Mouse (Mus musculus) heart, postnatal 0 days (tissue): ENCODE measurements around the gene Gm20538. TPM values are rescaled to one million over a fixed set of nuclear protein-coding genes. Genes with fewer than 3 reads are reported as not detected.
A peak's percentile ranks its signal among the peaks of the same experiment; 100 is the strongest.

Experiments used
- ATAC-seq: fragments of 200-750 bp; cut with Nextera tagmentation; 2 replicates; pipeline ENCODE4 v1.8.0; 2017; ENCODE audit warnings: low read depth, moderate number of reproducible peaks, moderate library complexity; ENCODE audit not compliant: insufficient read depth
- DNase-seq: peaks from one replicate; pipeline ENCODE4 v3.0.0-alpha.2; 2016; ENCODE audit warnings: low spot score
- H3K27ac ChIP-seq: fragments of 300-500 bp; sonication (generic); 2 replicates; pipeline ENCODE4 v1.5.1; 2014; ENCODE audit warnings: low read depth, mild to moderate bottlenecking
- H3K27me3 ChIP-seq: fragments of 300-500 bp; sonication (generic); 2 replicates; pipeline ENCODE4 v1.6.1; 2014; ENCODE audit warnings: low read length, mixed read lengths; ENCODE audit not compliant: control insufficient read depth, insufficient read depth
- H3K36me3 ChIP-seq: fragments of 300-500 bp; sonication (generic); replicated peaks from 2 replicates; pipeline ENCODE4 v1.6.1; 2014; ENCODE audit warnings: low read length, mixed read lengths; ENCODE audit not compliant: control insufficient read depth, insufficient read depth
- H3K4me1 ChIP-seq: fragments of 300-500 bp; sonication (generic); 2 replicates; pipeline ENCODE4 v1.6.1; 2014; ENCODE audit warnings: antibody characterized with exemption; ENCODE audit not compliant: control insufficient read depth, insufficient read depth
- H3K4me2 ChIP-seq: fragments of 300-500 bp; sonication (generic); 2 replicates; pipeline ENCODE4 v1.6.1; 2014; ENCODE audit warnings: low read depth, mild to moderate bottlenecking, low read length, moderate library complexity
- H3K4me3 ChIP-seq: fragments of 300-500 bp; sonication (generic); 2 replicates; pipeline ENCODE4 v1.5.1; 2014; ENCODE audit warnings: low read depth, low read length
- H3K9ac ChIP-seq: fragments of 300-500 bp; sonication (generic); replicated peaks from 2 replicates; pipeline ENCODE4 v1.6.1; 2014; ENCODE audit warnings: low read depth, low read length, mixed read lengths
- H3K9me3 ChIP-seq: fragments of 300-500 bp; sonication (generic); replicated peaks from 2 replicates; pipeline ENCODE4 v1.6.1; 2016; ENCODE audit warnings: low read length; ENCODE audit not compliant: control insufficient read depth
- CTCF ChIP-seq: IDR thresholded peaks from 2 replicates; pipeline ENCODE4 v1.5.1; 2016; ENCODE audit warnings: antibody characterized with exemption, control low read depth, low read depth
- EP300 ChIP-seq: IDR thresholded peaks from 2 replicates; pipeline ENCODE4 v1.6.1; 2016; ENCODE audit warnings: antibody characterized with exemption, low read depth
- WGBS: fragments of 180-500 bp; shearing (Covaris S2); extraction: QIAGEN DNeasy Blood & Tissue Kit; methylation state at CpG from one replicate; pipeline ENCODE4 v1.1.7; 2014; 5-methylcytosine and 5-hydroxymethylcytosine counted together
- polyA plus RNA-seq: library from polyadenylated mRNA; unstranded; fragments of >200 nt; fragmentation: Nextera tagmentation; extraction: Ambion mirVana; gene quantifications from 2 replicates; pipeline ENCODE4 v1.2.1, GENCODE M21; 2015
- total RNA-seq: library from RNA; depleted of rRNA; stranded (reverse); fragments of >200 nt; gene quantifications from 2 replicates; pipeline ENCODE4 v1.2.3, GENCODE M21; 2014; ENCODE audit warnings: low replicate concordance

Gene Gm20538
- total and polyA plus RNA-seq, 2 experiments from 2014 or later: not detected

DNA sequence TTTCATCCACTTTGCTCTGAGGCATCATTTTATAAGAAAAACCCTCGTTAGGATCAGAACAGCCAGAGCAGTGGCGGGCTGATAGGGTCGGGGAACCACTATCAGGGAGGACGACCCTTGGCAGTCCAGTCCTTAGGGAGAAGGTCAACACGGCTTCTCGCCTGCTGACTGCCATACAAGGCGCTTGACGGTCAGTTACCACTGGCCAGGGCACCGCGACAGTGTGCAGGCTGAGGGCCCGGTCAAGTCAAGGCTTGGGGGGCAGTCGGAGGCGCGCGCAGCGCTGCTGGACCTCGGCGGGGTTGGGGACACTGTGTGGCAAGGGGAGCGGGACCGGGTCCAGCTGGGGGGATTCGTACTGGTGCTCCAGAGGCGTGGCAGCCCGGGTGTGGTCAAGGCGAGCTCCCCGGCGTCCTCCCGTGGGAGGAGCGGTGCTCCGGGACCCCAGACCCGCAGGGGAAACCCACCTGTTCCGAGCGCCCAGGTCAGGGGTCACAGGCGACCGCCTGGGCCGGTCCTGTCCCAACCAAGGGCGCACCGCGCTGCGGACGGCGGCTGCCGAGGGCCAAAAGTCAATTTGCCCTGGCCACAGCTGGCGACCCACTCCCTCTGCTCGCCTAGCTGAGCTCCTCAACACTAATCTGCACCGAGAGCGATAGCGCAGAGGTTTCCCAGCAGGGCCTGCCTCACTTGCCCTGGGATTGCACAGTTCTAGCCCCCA, 7.2 kb downstream of the Gm20538 start, which contains the start of gene Sec31b:
TSS of gene Sec31b (minus strand) at position 544 of the 721 bp plus-strand sequence.
- DNase-seq: no peak
- ATAC-seq: peak; percentile 62
- 1% methylated on average over 44 of the region's 47 CpGs for WGBS
- TF ChIP-seq EP300 (no peak), CTCF (no peak)
- Histone ChIP-seq H3K4me3 (peak within 1 kb of the TSS; percentile 56), H3K4me1 (no peaks in the 10 kb centered on the region), H3K9ac (peak within 1 kb of the TSS; percentile 55), H3K9me3 (0 out of 2 replicates have a peak, but pooled peaks cover 8% of the 10 kb centered on the region), H3K36me3 (peaks cover 30% of the 10 kb centered on the region), H3K27ac (peak within 1 kb of the TSS; percentile 41), H3K27me3 (no peaks in the 10 kb centered on the region), H3K4me2 (peak within 1 kb of the TSS; percentile 89)

DNA sequence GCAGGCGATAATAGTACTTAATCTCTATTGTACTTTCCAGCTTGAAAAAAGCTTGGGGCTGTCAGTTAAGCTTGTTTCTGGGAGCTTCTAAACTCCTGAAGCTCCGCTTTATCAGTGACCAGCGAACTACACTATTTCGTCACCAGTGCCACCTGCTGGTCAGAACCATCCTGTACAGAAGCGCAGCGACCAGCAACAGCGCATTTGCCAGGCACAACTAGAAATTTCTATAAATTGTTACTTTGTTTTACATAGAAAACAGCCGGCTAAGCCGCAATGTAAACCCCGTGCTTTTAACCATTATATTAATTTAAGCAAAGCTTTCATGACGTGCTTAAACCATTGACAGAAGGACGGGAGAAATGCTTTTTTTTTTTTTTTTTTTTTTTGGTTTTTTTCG, 7.9 kb downstream of the Gm20538 start:
- Histone ChIP-seq H3K4me1 (no peaks in the 10 kb centered on the region), H3K9ac (0 out of 2 replicates have a peak overlapping the region, but pooled peaks have one; percentile 55), H3K27ac (no peak overlapping the region), H3K4me2 (peak overlapping the region; percentile 89), H3K27me3 (no peaks in the 10 kb centered on the region), H3K36me3 (peaks cover 23% of the 10 kb centered on the region), H3K9me3 (0 out of 2 replicates have a peak, but pooled peaks cover 9% of the 10 kb centered on the region), H3K4me3 (peak overlapping the region; percentile 56)
- peak; percentile 78 for DNase-seq
- peak; percentile 66; the same call in 1 of the 2 replicates for ATAC-seq
- WGBS: under 1% methylated on average over 13 of the region's 13 CpGs
- peak; percentile 81 for TF ChIP-seq CTCF
- no peak for TF ChIP-seq EP300

DNA sequence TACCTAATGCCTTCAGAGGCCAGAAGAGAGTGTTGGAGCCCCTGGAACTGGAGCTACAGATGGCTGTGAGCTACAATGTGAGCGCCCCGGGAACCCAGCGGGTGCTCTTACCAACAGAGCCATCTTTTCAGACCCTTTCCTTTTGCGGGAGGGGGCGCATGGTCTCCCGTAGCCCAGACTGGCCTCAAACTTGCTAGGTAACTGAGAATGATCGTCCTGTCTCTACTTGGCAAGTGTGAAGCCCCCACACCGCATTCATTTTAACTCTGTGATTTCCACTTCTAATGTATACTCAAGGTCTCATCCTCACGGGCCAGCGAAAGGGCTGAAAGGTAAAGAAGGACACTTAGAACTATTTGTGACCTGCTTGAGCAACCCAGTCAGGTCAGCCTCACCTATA, 8.3 kb downstream of the Gm20538 start:
- Histone ChIP-seq H3K27ac (no peak overlapping the region), H3K4me3 (0 out of 2 replicates have a peak overlapping the region, but pooled peaks have one; percentile 56), H3K4me2 (0 out of 2 replicates have a peak overlapping the region, but pooled peaks have one; percentile 89), H3K27me3 (no peaks in the 10 kb centered on the region), H3K36me3 (peaks cover 19% of the 10 kb centered on the region), H3K4me1 (no peaks in the 10 kb centered on the region), H3K9ac (no peak overlapping the region), H3K9me3 (0 out of 2 replicates have a peak, but pooled peaks cover 9% of the 10 kb centered on the region)
- DNase-seq (no peak), ATAC-seq (no peak)
- 64% methylated on average over 10 of the region's 10 CpGs for WGBS
- no peak for TF ChIP-seq EP300
- TF ChIP-seq CTCF: no peak

DNA sequence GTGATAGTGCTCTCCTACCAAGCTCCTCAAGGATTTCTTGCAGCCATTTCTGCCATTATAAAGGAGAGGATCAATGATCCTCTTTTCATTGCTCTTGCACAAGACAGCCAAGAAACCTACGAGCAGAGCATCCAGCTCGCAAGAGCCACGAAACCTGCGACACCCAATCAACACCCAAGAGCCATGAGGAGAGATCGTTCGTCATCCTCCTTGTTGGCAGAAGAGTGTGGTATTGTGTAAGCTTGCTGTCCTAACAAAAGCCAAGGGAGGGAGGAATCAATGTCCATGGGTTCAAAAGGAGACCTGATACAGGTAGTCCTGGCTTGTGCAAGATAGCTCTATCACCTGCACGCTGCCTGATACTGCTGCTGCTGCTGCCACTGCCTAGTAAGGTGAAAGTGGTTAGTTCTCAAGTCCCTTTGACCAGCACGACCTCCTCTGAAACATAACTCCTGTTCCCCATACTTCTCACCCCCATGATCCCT, 9.9 kb downstream of the Gm20538 start:
- DNase-seq (no peak), ATAC-seq (no peak)
- H3K27ac ChIP-seq: no peak overlapping the region
- H3K4me3 ChIP-seq: no peak overlapping the region
- WGBS: 82% methylated on average over 8 of the region's 8 CpGs
- H3K4me1 ChIP-seq: no peaks in the 10 kb centered on the region
- no peak overlapping the region for H3K4me2 ChIP-seq
- no peaks in the 10 kb centered on the region for H3K27me3 ChIP-seq
- 0 out of 2 replicates have a peak, but pooled peaks cover 3% of the 10 kb centered on the region for H3K36me3 ChIP-seq
- H3K9ac ChIP-seq: no peak overlapping the region
- 0 out of 2 replicates have a peak, but pooled peaks cover 9% of the 10 kb centered on the region for H3K9me3 ChIP-seq
- TF ChIP-seq EP300: no peak
- TF ChIP-seq CTCF: no peak

DNA sequence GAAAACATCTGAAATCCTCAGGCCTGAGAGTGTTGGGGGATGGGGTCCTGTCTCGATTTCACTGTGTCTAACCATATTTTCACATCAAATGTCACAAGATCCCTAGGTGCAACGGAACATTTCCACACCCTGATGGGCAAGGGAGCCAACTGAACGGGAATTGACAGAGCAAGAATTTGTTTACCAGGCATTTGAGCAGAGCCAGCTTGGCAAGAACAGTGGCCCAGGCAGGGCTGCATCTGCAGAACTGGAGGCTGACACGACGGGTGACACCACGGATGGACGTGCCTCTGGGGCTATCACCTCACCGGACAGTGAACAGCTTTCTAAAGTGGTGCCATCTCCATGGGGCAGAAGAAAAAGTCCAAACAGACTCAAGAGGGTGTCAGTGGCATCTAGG, 15.2 kb downstream of the Gm20538 start:
- no peak for TF ChIP-seq EP300
- no peak overlapping the region for H3K27ac ChIP-seq
- H3K4me3 ChIP-seq: no peak overlapping the region
- no peak for DNase-seq
- H3K9ac ChIP-seq: no peak overlapping the region
- H3K4me2 ChIP-seq: no peak overlapping the region
- H3K9me3 ChIP-seq: 0 out of 2 replicates have a peak, but pooled peaks cover 9% of the 10 kb centered on the region
- no peaks in the 10 kb centered on the region for H3K4me1 ChIP-seq
- 82% methylated on average over 8 of the region's 8 CpGs for WGBS
- H3K27me3 ChIP-seq: no peaks in the 10 kb centered on the region
- ATAC-seq: no peak
- no peaks in the 10 kb centered on the region for H3K36me3 ChIP-seq
